Mouse (Mus musculus): ENCODE measurements around the gene Ost4. TPM values are rescaled to one million over a fixed set of nuclear protein-coding genes. Genes with fewer than 3 reads are reported as not detected.

Gene Ost4
- polyA plus RNA-seq, 1 experiment from 2014 or later: 446 TPM

- Histone ChIP-seq H3K4me2 (ENCODE audit: low read depth, low read length) (peak overlapping the region; percentile 28; the same call in 1 of the 2 replicates), H3K27me3 (ENCODE audit: control insufficient read depth, insufficient read depth, low read depth, low read length) (no peaks in the 10 kb centered on the region; the same call in 1 of the 2 replicates), H3K9ac (ENCODE audit: low read length) (no peak overlapping the region), H3K27ac (ENCODE audit: low read length) (no peak overlapping the region), H3K36me3 (ENCODE audit: control insufficient read depth, insufficient read depth, low read length) (no peaks in the 10 kb centered on the region), H3K4me1 (replicated peaks; ENCODE audit: control insufficient read depth, insufficient read depth, low read length) (0 out of 2 replicates have a peak, but pooled peaks cover 2% of the 10 kb centered on the region), H3K9me3 (ENCODE audit: control insufficient read depth, low read length) (no peaks in the 10 kb centered on the region), H3K4me3 (ENCODE audit: low read length) (no peak overlapping the region)
- peak; percentile 60 for ATAC-seq (ENCODE audit: low read depth)
- WGBS: 41% methylated on average over 7 of the region's 7 CpGs
These were observed 20.4 kb upstream of the Ost4 start for GRCm38 (mm10) chr5:30927945-30928529.

DNA sequence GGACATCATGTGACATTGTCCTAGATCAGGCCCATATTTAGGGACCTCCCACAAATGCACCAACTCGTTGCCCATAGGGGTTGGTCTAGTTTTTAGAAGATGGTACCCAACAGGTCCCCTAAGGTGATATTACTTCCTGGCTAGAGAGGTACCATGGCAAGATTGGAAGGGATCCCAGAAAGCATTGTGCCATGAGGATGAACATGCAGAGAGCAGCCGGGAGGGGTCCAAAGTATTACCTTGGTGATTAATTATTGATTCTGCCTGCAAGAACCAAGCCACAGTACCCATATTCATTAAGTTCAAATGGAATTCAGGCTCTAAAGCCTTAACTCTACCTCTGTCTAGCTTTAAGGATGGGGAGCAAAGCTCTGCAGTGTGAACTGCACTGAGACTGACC is 18.5 kb upstream of the Ost4 start:
- no peak overlapping the region for H3K4me2 ChIP-seq (ENCODE audit: low read depth, low read length)
- no peak overlapping the region for H3K4me3 ChIP-seq (ENCODE audit: low read length)
- H3K9ac ChIP-seq (ENCODE audit: low read length): no peak overlapping the region
- ATAC-seq (ENCODE audit: low read depth): no peak
- H3K9me3 ChIP-seq (ENCODE audit: control insufficient read depth, low read length): no peaks in the 10 kb centered on the region
- H3K36me3 ChIP-seq (ENCODE audit: control insufficient read depth, insufficient read depth, low read length): no peaks in the 10 kb centered on the region
- H3K4me1 ChIP-seq (replicated peaks; ENCODE audit: control insufficient read depth, insufficient read depth, low read length): peaks cover 12% of the 10 kb centered on the region
- no peaks in the 10 kb centered on the region; the same call in 1 of the 2 replicates for H3K27me3 ChIP-seq (ENCODE audit: control insufficient read depth, insufficient read depth, low read depth, low read length)
- H3K27ac ChIP-seq (ENCODE audit: low read length): no peak overlapping the region
- WGBS: 72% methylated on average over 2 of the region's 2 CpGs

- no peaks in the 10 kb centered on the region for H3K9me3 ChIP-seq (ENCODE audit: control insufficient read depth, low read length)
- no peaks in the 10 kb centered on the region for H3K36me3 ChIP-seq (ENCODE audit: control insufficient read depth, insufficient read depth, low read length)
- 89% methylated on average over 5 of the region's 5 CpGs for WGBS
- no peak overlapping the region for H3K27ac ChIP-seq (ENCODE audit: low read length)
- H3K9ac ChIP-seq (ENCODE audit: low read length): no peak overlapping the region
- no peak overlapping the region for H3K4me2 ChIP-seq (ENCODE audit: low read depth, low read length)
- no peak for ATAC-seq (ENCODE audit: low read depth)
- H3K4me3 ChIP-seq (ENCODE audit: low read length): no peak overlapping the region
- H3K27me3 ChIP-seq (ENCODE audit: control insufficient read depth, insufficient read depth, low read depth, low read length): no peaks in the 10 kb centered on the region; the same call in 1 of the 2 replicates
- peaks cover 20% of the 10 kb centered on the region for H3K4me1 ChIP-seq (replicated peaks; ENCODE audit: control insufficient read depth, insufficient read depth, low read length)
These were observed 17.6 kb upstream of the Ost4 start for GRCm38 (mm10) chr5:30925217-30925616.

GRCm38 (mm10) chr5:30924614-30925013 is 17.0 kb upstream of the Ost4 start:
- no peaks in the 10 kb centered on the region; the same call in 1 of the 2 replicates for H3K27me3 ChIP-seq (ENCODE audit: control insufficient read depth, insufficient read depth, low read depth, low read length)

GRCm38 (mm10) chr5:30923119-30923518 is 15.5 kb upstream of the Ost4 start:
- Histone ChIP-seq H3K4me3 (ENCODE audit: low read length) (no peak overlapping the region), H3K27me3 (ENCODE audit: control insufficient read depth, insufficient read depth, low read depth, low read length) (no peaks in the 10 kb centered on the region; the same call in 1 of the 2 replicates), H3K36me3 (ENCODE audit: control insufficient read depth, insufficient read depth, low read length) (peaks cover 4% of the 10 kb centered on the region; the same call in 1 of the 2 replicates), H3K9ac (ENCODE audit: low read length) (no peak overlapping the region), H3K27ac (ENCODE audit: low read length) (no peak overlapping the region), H3K9me3 (ENCODE audit: control insufficient read depth, low read length) (no peaks in the 10 kb centered on the region), H3K4me2 (ENCODE audit: low read depth, low read length) (no peak overlapping the region), H3K4me1 (replicated peaks; ENCODE audit: control insufficient read depth, insufficient read depth, low read length) (peaks cover 22% of the 10 kb centered on the region)
- no peak for ATAC-seq (ENCODE audit: low read depth)
- WGBS: 63% methylated on average over 6 of the region's 6 CpGs

More at GRCm38 (mm10) chr5:30924614-30925013, 17.0 kb upstream of the Ost4 start:
- WGBS: 72% methylated on average over 8 of the region's 8 CpGs
- ATAC-seq (ENCODE audit: low read depth): no peak
- Histone ChIP-seq H3K9ac (ENCODE audit: low read length) (no peak overlapping the region), H3K4me1 (replicated peaks; ENCODE audit: control insufficient read depth, insufficient read depth, low read length) (peaks cover 22% of the 10 kb centered on the region), H3K9me3 (ENCODE audit: control insufficient read depth, low read length) (no peaks in the 10 kb centered on the region), H3K4me3 (ENCODE audit: low read length) (no peak overlapping the region), H3K4me2 (ENCODE audit: low read depth, low read length) (no peak overlapping the region), H3K27ac (ENCODE audit: low read length) (no peak overlapping the region), H3K36me3 (ENCODE audit: control insufficient read depth, insufficient read depth, low read length) (no peaks in the 10 kb centered on the region)

DNA sequence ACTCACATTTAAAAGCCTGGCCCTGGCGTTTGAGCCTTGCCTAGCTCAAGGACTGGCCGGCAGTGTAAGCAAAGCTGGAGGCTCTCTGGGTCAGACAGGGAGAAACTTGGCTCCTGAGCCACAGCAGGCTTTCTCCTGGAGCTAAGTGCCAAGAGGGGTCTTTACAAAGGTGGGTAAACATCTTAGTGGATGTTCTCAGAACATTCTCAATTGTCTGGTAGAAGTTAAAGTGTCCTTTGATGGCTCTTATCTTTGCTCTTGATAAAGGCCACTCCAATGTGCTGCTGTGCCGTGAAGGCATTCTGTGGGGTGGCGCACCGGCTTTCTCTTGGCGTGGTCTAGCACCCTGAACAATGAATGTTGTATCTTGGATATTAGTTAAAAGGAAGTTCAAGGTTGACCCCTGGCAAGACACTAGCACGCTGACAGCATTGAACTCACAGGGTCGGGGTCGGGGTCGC is 15.0 kb upstream of the Ost4 start:
- no peak for ATAC-seq (ENCODE audit: low read depth)
- WGBS: 34% methylated on average over 10 of the region's 10 CpGs
- H3K9ac ChIP-seq (ENCODE audit: low read length): no peak overlapping the region

DNA sequence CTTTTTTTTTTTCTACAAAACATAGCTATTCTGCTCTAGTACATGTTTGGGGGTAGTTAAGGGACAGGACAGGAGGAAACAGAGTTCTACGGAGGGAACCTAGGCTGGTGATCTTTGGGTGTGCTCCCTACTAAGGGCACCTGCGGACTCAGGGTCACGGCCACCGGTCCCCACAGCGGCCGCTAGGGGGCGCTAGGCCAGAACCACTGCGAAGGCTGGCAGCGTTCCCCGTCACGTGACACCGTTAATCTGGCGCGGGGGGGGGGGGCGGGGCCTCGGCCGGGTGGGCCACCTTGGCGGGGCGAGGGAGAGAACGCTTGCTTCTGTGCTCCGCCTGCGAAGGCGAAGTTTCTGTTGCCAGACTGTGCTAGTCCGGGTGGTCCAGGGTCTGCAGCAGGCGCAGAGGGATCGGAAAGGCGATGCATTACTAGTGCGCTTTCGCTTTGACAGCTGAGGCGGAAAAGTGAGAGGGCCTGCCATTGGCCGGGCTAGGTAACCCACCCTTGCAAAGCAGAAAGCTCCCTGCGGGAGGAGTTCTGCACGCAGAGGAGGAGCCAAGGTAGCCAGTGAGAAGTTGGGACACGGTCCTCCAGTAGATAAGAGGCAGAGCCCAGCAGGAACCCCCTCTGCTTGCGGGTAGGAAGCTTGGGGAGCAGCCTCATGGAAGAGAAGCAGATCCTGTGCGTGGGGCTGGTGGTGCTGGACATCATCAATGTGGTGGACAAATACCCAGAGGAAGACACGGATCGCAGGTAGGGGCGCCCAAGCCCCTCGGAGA is 13.9 kb upstream of the Ost4 start, which contains the start of gene Khk:
Gene Khk (plus strand): TSS at position 176 of the 778 bp plus-strand sequence.
- Histone ChIP-seq H3K4me2 (ENCODE audit: low read depth, low read length) (peak within 1 kb of the TSS; percentile 65), H3K27me3 (ENCODE audit: control insufficient read depth, insufficient read depth, low read depth, low read length) (no peaks in the 10 kb centered on the region; the same call in 1 of the 2 replicates), H3K4me1 (replicated peaks; ENCODE audit: control insufficient read depth, insufficient read depth, low read length) (peaks cover 23% of the 10 kb centered on the region), H3K4me3 (ENCODE audit: low read length) (peak within 1 kb of the TSS; percentile 56), H3K27ac (ENCODE audit: low read length) (peak within 1 kb of the TSS; percentile 80), H3K9me3 (ENCODE audit: control insufficient read depth, low read length) (no peaks in the 10 kb centered on the region), H3K36me3 (ENCODE audit: control insufficient read depth, insufficient read depth, low read length) (peaks cover 10% of the 10 kb centered on the region), H3K9ac (ENCODE audit: low read length) (peak within 1 kb of the TSS; percentile 70)
- ATAC-seq (ENCODE audit: low read depth): peak; percentile 84
- WGBS: under 1% methylated on average over 36 of the region's 40 CpGs

More for the DNA sequence above, 15.0 kb upstream of the Ost4 start:
- peaks cover 22% of the 10 kb centered on the region for H3K4me1 ChIP-seq (replicated peaks; ENCODE audit: control insufficient read depth, insufficient read depth, low read length)
- H3K4me3 ChIP-seq (ENCODE audit: low read length): no peak overlapping the region
- H3K27ac ChIP-seq (ENCODE audit: low read length): no peak overlapping the region
- peaks cover 4% of the 10 kb centered on the region; the same call in 1 of the 2 replicates for H3K36me3 ChIP-seq (ENCODE audit: control insufficient read depth, insufficient read depth, low read length)
- H3K27me3 ChIP-seq (ENCODE audit: control insufficient read depth, insufficient read depth, low read depth, low read length): no peaks in the 10 kb centered on the region; the same call in 1 of the 2 replicates
- peak overlapping the region; percentile 65; the same call in 1 of the 2 replicates for H3K4me2 ChIP-seq (ENCODE audit: low read depth, low read length)
- no peaks in the 10 kb centered on the region for H3K9me3 ChIP-seq (ENCODE audit: control insufficient read depth, low read length)

- Histone ChIP-seq H3K36me3 (ENCODE audit: control insufficient read depth, insufficient read depth, low read length) (peaks cover 10% of the 10 kb centered on the region), H3K4me1 (replicated peaks; ENCODE audit: control insufficient read depth, insufficient read depth, low read length) (peaks cover 26% of the 10 kb centered on the region), H3K4me3 (ENCODE audit: low read length) (peak overlapping the region; percentile 56), H3K27me3 (ENCODE audit: control insufficient read depth, insufficient read depth, low read depth, low read length) (no peaks in the 10 kb centered on the region; the same call in 1 of the 2 replicates), H3K9me3 (ENCODE audit: control insufficient read depth, low read length) (no peaks in the 10 kb centered on the region), H3K27ac (ENCODE audit: low read length) (no peak overlapping the region), H3K9ac (ENCODE audit: low read length) (no peak overlapping the region), H3K4me2 (ENCODE audit: low read depth, low read length) (peak overlapping the region; percentile 65)
- WGBS: 55% methylated on average over 19 of the region's 19 CpGs
- ATAC-seq (ENCODE audit: low read depth): no peak
These were observed 13.0 kb upstream of the Ost4 start for GRCm38 (mm10) chr5:30920621-30921020.

All from lung, embryonic 16.5 days (tissue).